Mouse (Mus musculus): ENCODE data around the gene Rnf213. TPM values are rescaled to one million over a fixed set of nuclear protein-coding genes. Genes with fewer than 3 reads are reported as not detected.

The Rnf213 gene
- polyA plus RNA-seq, 1 experiment, result 16.7 TPM

DNA sequence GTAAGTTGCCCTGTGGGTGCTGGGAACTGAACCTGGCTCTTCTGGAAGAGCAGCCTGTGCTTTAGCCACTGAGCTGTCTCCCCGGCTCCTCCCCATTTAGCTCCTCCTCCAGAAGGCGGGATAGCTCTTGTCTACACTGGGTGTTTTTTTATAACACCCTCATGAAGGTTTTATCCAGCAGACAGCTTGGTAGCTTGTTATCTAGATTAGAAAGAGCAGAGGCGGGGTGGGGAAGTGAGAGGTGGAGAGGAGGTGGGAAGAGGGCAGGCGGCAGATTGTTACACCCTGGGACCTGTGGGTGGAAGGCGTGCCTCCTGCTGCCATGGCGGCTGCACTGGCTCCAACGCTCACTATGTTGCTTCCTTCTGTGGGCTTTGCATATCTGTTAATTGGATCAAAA, 39.8 kb downstream of the Rnf213 start:
- TF ChIP-seq MAX (IDR thresholded peaks at IDR 0.05; ENCODE audit: low read depth), result no peak
- no peak for TF ChIP-seq POLR2AphosphoS2 (IDR thresholded peaks at IDR 0.05; ENCODE audit: insufficient read length, low read depth)
- TF ChIP-seq E2F4 (IDR thresholded peaks at IDR 0.05; ENCODE audit: insufficient read depth), result no peak
- TF ChIP-seq CEBPB (IDR thresholded peaks at IDR 0.05; ENCODE audit: insufficient read depth, poor library complexity, severe bottlenecking), result no peak
- TF ChIP-seq MYOG (IDR thresholded peaks at IDR 0.05; ENCODE audit: control insufficient read depth in 1 of 3, insufficient read depth in 1 of 3, insufficient read length in 2 of 3, low read depth in 2 of 3), result no peak
- no peak for TF ChIP-seq SRF (IDR thresholded peaks at IDR 0.05; ENCODE audit: control insufficient read depth, insufficient read length, low read depth)
- no peak for TF ChIP-seq TCF12 (IDR thresholded peaks at IDR 0.05; ENCODE audit: insufficient read depth, poor library complexity, severe bottlenecking)
- TF ChIP-seq POLR2A (IDR thresholded peaks at IDR 0.05; ENCODE audit: insufficient read length, low read depth), result no peak
- TF ChIP-seq TCF3 (IDR thresholded peaks at IDR 0.05; ENCODE audit: insufficient read length, low read depth), result no peak
- TF ChIP-seq REST (IDR thresholded peaks at IDR 0.05; ENCODE audit: insufficient read depth, insufficient read length), result no peak
- no peak for TF ChIP-seq USF1 (IDR thresholded peaks at IDR 0.05; ENCODE audit: low read depth)
- no peak for TF ChIP-seq MYOD1 (IDR thresholded peaks at IDR 0.05; ENCODE audit: control insufficient read depth in 1 of 3, insufficient read length in 2 of 3, low read depth in 2 of 3)
- no peak overlapping the region for H3K4me2 ChIP-seq (ENCODE audit: low read depth)
- no peak overlapping the region for H3K4me3 ChIP-seq
- H3K36me3 ChIP-seq (ENCODE audit: control insufficient read depth, insufficient read depth), result peaks cover 23% of the 10 kb centered on the region
- H3K27me3 ChIP-seq (ENCODE audit: control insufficient read depth, insufficient read depth, insufficient read length), result no peaks in the 10 kb centered on the region
- H3ac ChIP-seq (ENCODE audit: control insufficient read depth, insufficient read length), result no peak overlapping the region
- no peaks in the 10 kb centered on the region for H3K79me2 ChIP-seq (ENCODE audit: control insufficient read depth, insufficient read depth)

DNA sequence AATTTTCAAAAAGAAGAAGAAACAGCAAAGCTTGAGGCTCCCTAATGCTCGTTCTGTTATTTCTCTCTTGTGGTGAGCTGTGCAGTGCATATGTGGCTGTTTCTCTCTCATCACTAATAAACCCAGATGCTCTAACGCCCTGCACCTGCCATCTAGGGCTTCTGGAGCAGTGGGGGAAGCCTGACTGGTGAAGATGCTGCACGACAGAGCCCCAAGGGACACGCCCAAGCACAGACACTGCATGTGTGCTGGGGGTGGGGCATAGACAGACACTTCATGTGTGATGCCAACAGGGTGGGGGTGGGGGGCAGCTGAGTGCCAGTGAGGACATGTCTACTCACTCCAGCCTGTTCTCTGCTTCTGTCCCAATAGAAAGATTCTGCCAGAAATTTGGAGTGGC, 41.4 kb downstream of the Rnf213 start:
- Histone ChIP-seq H3K4me3 (no peak overlapping the region), H3K4me2 (ENCODE audit: low read depth) (no peak overlapping the region), H3ac (ENCODE audit: control insufficient read depth, insufficient read length) (no peak overlapping the region), H3K79me2 (ENCODE audit: control insufficient read depth, insufficient read depth) (no peaks in the 10 kb centered on the region), H3K27me3 (ENCODE audit: control insufficient read depth, insufficient read depth, insufficient read length) (no peaks in the 10 kb centered on the region), H3K36me3 (ENCODE audit: control insufficient read depth, insufficient read depth) (peaks cover 26% of the 10 kb centered on the region)
- TF ChIP-seq POLR2A (IDR thresholded peaks at IDR 0.05; ENCODE audit: insufficient read length, low read depth) (no peak), REST (IDR thresholded peaks at IDR 0.05; ENCODE audit: insufficient read depth, insufficient read length) (no peak), USF1 (IDR thresholded peaks at IDR 0.05; ENCODE audit: low read depth) (no peak), E2F4 (IDR thresholded peaks at IDR 0.05; ENCODE audit: insufficient read depth) (no peak), MYOD1 (IDR thresholded peaks at IDR 0.05; ENCODE audit: control insufficient read depth in 1 of 3, insufficient read length in 2 of 3, low read depth in 2 of 3) (no peak), MYOG (IDR thresholded peaks at IDR 0.05; ENCODE audit: control insufficient read depth in 1 of 3, insufficient read depth in 1 of 3, insufficient read length in 2 of 3, low read depth in 2 of 3) (no peak), TCF12 (IDR thresholded peaks at IDR 0.05; ENCODE audit: insufficient read depth, poor library complexity, severe bottlenecking) (no peak)

DNA sequence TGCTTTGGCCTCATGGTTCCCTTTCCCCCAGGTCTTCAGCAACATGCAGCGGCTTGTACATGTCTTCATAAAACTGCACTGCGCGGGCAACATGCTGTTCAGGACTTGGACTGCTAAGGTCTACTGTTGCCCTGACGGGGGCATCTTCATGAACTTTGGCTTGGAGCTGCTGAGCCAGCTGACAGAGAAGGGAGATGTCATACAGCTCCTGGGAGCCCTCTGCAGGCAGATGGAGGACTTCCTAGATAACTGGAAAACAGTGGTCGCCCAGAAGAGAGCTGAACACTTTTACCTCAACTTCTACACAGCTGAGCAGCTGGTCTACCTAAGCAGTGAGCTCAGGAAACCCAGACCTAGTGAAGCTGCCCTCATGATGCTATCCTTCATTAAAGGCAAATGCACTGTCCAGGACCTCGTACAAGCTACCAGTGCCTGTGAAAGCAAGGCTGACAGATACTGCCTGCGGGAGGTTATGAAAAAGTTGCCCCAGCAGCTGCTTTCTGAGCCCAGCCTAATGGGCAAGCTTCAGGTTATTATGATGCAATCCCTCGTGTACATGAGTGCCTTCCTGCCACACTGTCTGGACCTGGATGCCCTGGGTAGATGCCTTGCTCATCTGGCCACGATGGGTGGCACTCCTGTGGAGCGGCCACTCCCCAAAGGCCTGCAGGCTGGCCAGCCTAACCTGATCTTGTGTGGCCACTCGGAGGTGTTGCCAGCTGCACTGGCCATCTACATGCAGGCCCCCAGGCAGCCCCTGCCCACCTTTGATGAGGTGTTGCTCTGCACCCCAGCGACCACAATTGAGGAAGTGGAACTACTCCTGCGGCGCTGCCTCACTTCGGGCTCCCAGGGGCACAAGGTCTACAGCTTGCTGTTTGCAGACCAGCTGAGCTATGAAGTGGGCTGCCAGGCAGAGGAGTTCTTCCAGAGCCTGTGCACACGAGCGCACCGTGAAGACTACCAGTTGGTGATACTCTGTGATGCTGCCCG, 43.3 kb downstream of the Rnf213 start:
- no peak for TF ChIP-seq POLR2A (IDR thresholded peaks at IDR 0.05; ENCODE audit: insufficient read length, low read depth)
- Histone ChIP-seq H3K79me2 (ENCODE audit: control insufficient read depth, insufficient read depth) (no peaks in the 10 kb centered on the region), H3K36me3 (ENCODE audit: control insufficient read depth, insufficient read depth) (peaks cover 43% of the 10 kb centered on the region), H3K27me3 (ENCODE audit: control insufficient read depth, insufficient read depth, insufficient read length) (no peaks in the 10 kb centered on the region), H3K4me2 (ENCODE audit: low read depth) (no peak overlapping the region), H3ac (ENCODE audit: control insufficient read depth, insufficient read length) (no peak overlapping the region), H3K4me3 (no peak overlapping the region)

DNA sequence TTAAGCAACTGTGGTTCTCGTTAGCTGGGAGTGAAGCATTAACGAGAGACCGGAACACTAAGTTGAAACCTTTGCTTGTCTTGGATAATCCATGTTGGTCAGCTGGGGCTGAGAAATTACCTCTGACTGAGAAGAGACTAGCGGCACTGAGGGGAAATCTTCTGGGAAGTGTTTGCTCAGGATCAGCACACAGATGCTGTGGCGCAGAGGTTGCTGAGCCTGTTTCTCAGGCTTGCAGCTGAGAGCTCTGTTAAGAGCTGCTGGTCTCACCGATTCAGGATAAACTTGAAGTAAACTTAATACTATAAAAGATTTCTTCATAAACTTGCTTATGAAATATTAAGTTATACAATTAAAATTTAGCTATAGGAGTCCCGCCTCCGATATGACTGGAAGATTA, 45.9 kb downstream of the Rnf213 start:
- Histone ChIP-seq H3K4me2 (ENCODE audit: low read depth) (no peak overlapping the region), H3K79me2 (ENCODE audit: control insufficient read depth, insufficient read depth) (no peaks in the 10 kb centered on the region), H3K4me3 (no peak overlapping the region), H3K27me3 (ENCODE audit: control insufficient read depth, insufficient read depth, insufficient read length) (no peaks in the 10 kb centered on the region), H3K36me3 (ENCODE audit: control insufficient read depth, insufficient read depth) (peaks cover 45% of the 10 kb centered on the region), H3ac (ENCODE audit: control insufficient read depth, insufficient read length) (no peak overlapping the region)
- TF ChIP-seq TCF3 (IDR thresholded peaks at IDR 0.05; ENCODE audit: insufficient read length, low read depth) (no peak), MYOG (IDR thresholded peaks at IDR 0.05; ENCODE audit: control insufficient read depth in 1 of 3, insufficient read depth in 1 of 3, insufficient read length in 2 of 3, low read depth in 2 of 3) (no peak), POLR2A (IDR thresholded peaks at IDR 0.05; ENCODE audit: insufficient read length, low read depth) (no peak)

DNA sequence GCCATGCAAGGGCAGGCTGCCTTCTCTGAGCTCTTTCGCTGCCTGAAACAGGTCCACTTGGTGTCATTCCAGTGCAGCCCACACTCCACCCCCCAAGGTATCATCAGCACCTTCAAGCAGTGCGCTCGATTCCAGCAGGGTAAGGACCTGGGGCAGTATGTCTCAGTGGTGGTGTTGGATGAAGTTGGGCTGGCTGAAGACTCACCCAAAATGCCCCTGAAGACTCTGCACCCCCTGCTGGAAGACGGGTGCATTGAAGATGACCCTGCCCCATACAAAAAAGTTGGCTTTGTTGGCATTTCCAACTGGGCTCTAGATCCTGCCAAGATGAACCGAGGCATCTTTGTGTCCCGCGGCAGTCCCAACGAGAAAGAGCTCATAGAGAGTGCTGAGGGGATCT, 49.3 kb downstream of the Rnf213 start:
- TF ChIP-seq SRF (IDR thresholded peaks at IDR 0.05; ENCODE audit: control insufficient read depth, insufficient read length, low read depth), result no peak
- no peak for TF ChIP-seq REST (IDR thresholded peaks at IDR 0.05; ENCODE audit: insufficient read depth, insufficient read length)
- TF ChIP-seq POLR2AphosphoS2 (IDR thresholded peaks at IDR 0.05; ENCODE audit: insufficient read length, low read depth), result no peak
- no peak for TF ChIP-seq MAX (IDR thresholded peaks at IDR 0.05; ENCODE audit: low read depth)
- TF ChIP-seq CEBPB (IDR thresholded peaks at IDR 0.05; ENCODE audit: insufficient read depth, poor library complexity, severe bottlenecking), result no peak
- no peak for TF ChIP-seq MYOG (IDR thresholded peaks at IDR 0.05; ENCODE audit: control insufficient read depth in 1 of 3, insufficient read depth in 1 of 3, insufficient read length in 2 of 3, low read depth in 2 of 3)
- no peak for TF ChIP-seq MYOD1 (IDR thresholded peaks at IDR 0.05; ENCODE audit: control insufficient read depth in 1 of 3, insufficient read length in 2 of 3, low read depth in 2 of 3)
- no peak for TF ChIP-seq TCF12 (IDR thresholded peaks at IDR 0.05; ENCODE audit: insufficient read depth, poor library complexity, severe bottlenecking)
- no peak for TF ChIP-seq POLR2A (IDR thresholded peaks at IDR 0.05; ENCODE audit: insufficient read length, low read depth)
- TF ChIP-seq E2F4 (IDR thresholded peaks at IDR 0.05; ENCODE audit: insufficient read depth), result no peak
- no peak for TF ChIP-seq USF1 (IDR thresholded peaks at IDR 0.05; ENCODE audit: low read depth)
- no peak for TF ChIP-seq TCF3 (IDR thresholded peaks at IDR 0.05; ENCODE audit: insufficient read length, low read depth)
- no peak overlapping the region for H3ac ChIP-seq (ENCODE audit: control insufficient read depth, insufficient read length)
- no peak overlapping the region for H3K4me3 ChIP-seq
- H3K27me3 ChIP-seq (ENCODE audit: control insufficient read depth, insufficient read depth, insufficient read length), result no peaks in the 10 kb centered on the region
- no peak overlapping the region for H3K4me2 ChIP-seq (ENCODE audit: low read depth)
- peaks cover 43% of the 10 kb centered on the region for H3K36me3 ChIP-seq (ENCODE audit: control insufficient read depth, insufficient read depth)
- H3K79me2 ChIP-seq (ENCODE audit: control insufficient read depth, insufficient read depth), result no peaks in the 10 kb centered on the region
